Mouse (Mus musculus): ENCODE measurements around the gene Sap30.

The Sap30 gene

DNA sequence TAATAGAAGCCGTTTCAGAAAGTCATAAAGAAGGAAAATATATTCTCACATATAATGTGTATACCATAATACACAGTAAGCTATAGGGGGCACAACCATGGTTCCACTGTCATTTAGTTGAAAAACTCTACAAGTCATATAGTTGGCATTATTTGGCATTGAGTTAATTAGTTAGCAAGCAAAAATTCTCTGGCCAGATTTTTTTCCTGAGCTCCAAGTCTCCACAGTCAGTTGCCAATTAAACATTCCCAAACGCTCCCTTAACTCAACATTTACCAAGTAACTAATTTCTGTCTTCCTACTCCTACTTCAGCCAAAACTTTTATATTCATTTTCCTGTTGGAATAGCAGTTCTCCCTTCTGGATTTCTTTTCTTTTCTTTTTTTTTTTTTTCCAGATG lies 34.3 kb downstream of the Sap30 start:
- in situ Hi-C loops (cut with MboI; ENCODE audit: low pct_unique_long_range_greater_than_20kb in 1 of 2, low sequenced_read_pairs in 2 of 2, unreplicated experiment in 1 of 2), result no loop called here

DNA sequence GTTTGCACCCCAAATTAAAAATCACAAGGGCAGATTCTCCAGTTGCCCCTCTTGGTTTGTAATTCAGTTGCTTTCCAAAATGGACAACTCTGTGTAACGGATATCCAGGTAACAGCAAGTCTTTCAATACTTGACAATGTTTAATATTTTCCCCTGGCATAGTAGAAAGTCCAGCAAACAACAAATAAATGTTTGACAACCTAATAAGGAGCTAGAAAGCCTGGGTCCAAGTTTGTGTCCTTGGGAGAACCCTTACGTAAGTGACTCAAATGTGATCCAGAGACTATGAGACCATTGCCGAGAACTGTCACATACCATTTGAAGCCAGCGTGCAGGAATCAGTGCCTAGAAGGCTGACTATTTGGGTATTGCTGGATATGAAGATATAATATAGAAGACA lies 35.8 kb downstream of the Sap30 start:
- in situ Hi-C loops (cut with MboI; ENCODE audit: low pct_unique_long_range_greater_than_20kb in 1 of 2, low sequenced_read_pairs in 2 of 2, unreplicated experiment in 1 of 2), result no loop called here

DNA sequence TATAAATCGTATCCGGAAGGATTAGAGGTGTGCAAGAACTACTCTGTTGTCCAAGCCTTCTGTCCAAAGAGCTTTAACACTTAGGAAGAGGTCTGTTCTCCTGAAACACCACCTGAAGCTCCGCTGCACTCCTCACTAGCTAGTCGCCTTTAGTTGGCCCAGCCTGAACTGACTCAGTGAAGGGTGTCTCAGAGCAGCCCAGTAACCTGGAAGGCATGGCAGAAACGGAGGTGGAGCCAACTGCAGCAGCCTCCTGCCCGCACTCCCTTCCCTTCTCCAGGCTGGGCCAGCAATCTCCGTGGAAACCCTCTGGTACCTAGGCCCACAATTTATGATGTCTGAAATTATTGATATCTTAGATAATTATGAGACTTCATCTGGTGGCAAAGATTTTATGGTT lies 36.9 kb downstream of the Sap30 start:
- in situ Hi-C loops (cut with MboI; ENCODE audit: low pct_unique_long_range_greater_than_20kb in 1 of 2, low sequenced_read_pairs in 2 of 2, unreplicated experiment in 1 of 2), result no loop called here

DNA sequence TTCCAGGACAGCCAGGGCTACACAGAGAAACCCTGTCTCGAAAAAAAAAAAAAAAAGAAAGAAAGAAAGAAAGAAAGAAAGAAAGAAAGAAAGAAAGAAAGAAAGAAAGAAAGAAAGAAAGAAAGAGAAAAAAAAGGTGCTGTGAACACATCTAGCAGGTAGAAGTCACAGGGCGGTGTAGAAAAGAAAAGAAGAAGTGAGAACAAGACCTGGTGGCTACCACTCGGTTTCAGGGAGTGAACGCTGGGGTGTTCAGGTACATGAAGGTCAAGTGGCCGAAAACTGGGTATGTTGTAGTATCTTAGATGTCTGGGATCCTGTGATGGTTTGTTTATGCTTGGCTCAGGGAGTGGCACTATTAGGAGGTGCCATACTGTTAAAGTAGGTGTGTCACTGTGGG lies 41.8 kb downstream of the Sap30 start:
- in situ Hi-C loops (cut with MboI; ENCODE audit: low pct_unique_long_range_greater_than_20kb in 1 of 2, low sequenced_read_pairs in 2 of 2, unreplicated experiment in 1 of 2), result loop anchor here in 1 of 2 experiments (25.0 kb wide), 1 partner anchor 341 kb away; no protein-coding TSS in a partner anchor

DNA sequence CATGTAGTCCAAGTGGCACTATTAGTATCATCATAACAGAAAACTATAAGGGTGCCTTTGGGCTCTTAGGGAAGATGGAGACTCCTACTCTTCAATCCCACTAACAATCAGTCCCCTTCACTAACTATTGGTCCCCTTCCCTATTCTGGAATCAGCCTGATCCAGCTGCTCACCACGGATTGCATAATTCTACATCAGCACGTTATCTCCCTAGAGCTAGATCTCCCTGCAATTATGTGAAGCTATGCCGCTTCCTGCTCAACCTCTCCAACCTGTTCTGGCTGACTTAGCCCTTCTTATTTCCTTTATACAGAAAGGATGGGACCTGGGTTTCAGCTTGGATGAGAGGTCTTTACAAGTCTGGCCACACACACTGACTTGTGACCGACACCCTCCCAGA lies 44.4 kb downstream of the Sap30 start:
- in situ Hi-C loops (cut with MboI; ENCODE audit: low pct_unique_long_range_greater_than_20kb in 1 of 2, low sequenced_read_pairs in 2 of 2, unreplicated experiment in 1 of 2), result loop anchor here in 1 of 2 experiments (25.0 kb wide), 1 partner anchor 344 kb away; no protein-coding TSS in a partner anchor

DNA sequence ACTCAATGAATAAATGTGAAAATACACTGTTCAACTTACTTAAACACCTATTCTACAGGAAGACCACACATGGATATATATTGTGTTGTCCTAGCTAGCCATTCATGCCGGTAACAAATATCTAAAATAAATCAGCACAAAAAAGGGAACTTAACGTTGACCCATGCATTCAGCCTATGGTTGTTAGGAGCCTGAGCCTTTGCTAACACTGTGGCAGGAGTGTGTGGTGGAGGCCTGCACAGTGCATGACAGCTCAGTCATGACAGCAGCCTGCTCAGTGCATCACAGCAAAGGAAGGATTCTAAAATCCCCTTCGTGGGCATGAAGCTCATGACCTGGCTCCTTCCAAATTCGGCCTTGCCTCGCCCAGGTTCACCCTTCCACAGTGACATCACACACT lies 46.1 kb downstream of the Sap30 start:
- in situ Hi-C loops (cut with MboI; ENCODE audit: low pct_unique_long_range_greater_than_20kb in 1 of 2, low sequenced_read_pairs in 2 of 2, unreplicated experiment in 1 of 2), result loop anchor here in 1 of 2 experiments (25.0 kb wide), 1 partner anchor 346 kb away; no protein-coding TSS in a partner anchor

DNA sequence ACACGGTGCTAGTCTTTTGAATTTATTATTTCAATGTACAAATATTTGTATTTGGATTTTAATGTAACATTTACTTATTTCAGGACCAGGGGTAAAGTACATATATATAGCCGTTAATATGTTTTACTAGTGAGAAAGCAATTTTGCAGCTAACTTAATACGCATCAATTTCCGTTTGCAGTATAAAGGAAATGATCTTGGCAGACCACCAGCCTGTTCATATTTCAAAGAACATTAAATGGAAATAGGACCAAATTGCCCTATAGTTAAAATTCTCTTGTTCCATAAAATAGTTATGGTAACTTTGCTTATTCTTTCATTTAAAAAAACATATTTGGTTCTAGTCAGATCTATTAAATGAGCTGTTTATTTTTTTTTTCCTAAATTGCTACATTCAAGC lies 46.5 kb downstream of the Sap30 start:
- in situ Hi-C loops (cut with MboI; ENCODE audit: low pct_unique_long_range_greater_than_20kb in 1 of 2, low sequenced_read_pairs in 2 of 2, unreplicated experiment in 1 of 2), result loop anchor here in 1 of 2 experiments (25.0 kb wide), 1 partner anchor 346 kb away; no protein-coding TSS in a partner anchor

DNA sequence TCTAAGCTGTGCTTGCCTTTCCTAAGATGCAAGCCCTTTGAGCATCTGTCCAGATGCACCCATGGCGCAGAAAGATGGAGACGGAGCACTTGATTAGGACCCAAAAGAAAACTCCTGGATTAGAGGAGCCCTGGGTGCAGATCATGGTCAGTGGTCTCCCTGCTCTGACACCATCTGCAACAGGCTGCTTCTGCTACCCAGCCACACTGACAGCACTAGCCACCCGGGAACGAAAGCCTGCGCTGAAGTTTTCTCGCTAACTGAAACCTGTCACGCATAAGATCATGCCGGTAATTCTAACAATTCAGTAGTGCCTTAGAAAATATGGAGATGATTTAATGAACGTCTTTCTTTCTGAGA lies 51.2 kb downstream of the Sap30 start:
- in situ Hi-C loops (cut with MboI; ENCODE audit: low pct_unique_long_range_greater_than_20kb in 1 of 2, low sequenced_read_pairs in 2 of 2, unreplicated experiment in 1 of 2), result loop anchor here (10.0 to 25.0 kb wide), 2 partner anchors 351 to 358 kb away; no protein-coding TSS in a partner anchor

DNA sequence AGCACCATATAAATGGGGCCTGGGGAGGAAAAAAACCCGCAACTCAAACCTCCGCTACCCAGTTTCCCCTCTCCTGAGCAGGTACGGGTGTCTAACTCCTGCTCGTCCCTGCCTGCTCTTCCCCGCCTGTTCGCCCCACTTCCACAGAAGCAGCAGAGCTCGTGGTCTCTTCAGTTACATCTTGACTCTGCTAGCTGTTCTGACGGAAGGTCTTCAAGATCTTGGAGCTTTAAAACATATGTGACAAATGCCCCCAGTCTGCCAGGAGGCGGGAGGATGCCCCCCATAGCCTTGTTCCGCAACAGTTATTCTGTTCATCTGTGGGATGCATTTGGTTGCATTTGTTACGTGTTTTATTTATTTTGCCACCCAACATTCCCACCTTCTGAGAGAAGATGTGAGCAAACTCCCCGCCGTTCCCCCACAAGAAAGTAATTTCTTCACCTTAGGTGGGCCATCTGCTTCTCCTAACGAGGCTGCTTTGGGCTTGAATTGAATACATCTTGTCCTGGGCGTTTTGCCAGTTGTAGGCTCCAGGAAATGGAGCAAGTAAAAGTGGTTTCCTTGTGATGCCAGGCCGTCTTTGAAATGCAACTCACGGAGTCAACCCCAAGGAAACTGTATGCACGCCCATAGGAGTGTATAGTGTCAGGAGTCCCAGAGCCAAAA lies 51.8 kb downstream of the Sap30 start:
- in situ Hi-C loops (cut with MboI; ENCODE audit: low pct_unique_long_range_greater_than_20kb in 1 of 2, low sequenced_read_pairs in 2 of 2, unreplicated experiment in 1 of 2), result loop anchor here (10.0 to 25.0 kb wide), 2 partner anchors 351 to 359 kb away; no protein-coding TSS in a partner anchor

DNA sequence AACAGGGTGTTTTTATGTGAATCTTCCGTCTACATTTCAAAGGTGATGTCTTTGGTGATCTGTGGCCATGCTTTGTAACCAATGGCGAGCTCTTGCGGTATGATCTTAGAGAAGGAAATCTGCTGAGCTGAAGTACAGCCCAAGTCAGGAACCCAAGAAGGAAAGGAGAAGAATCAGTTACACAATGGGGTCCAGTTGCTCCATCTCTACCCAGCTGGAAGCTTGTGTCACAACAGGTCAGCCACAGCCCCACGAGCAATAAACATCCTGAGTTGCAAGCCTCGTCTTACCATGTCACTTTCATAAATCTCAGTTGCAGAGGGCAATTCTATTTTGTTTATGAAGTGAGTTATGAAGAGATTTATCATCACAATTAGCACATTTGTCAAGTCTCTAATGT lies 54.9 kb downstream of the Sap30 start:
- in situ Hi-C loops (cut with MboI; ENCODE audit: low pct_unique_long_range_greater_than_20kb in 1 of 2, low sequenced_read_pairs in 2 of 2, unreplicated experiment in 1 of 2), result loop anchor here (5.0 to 25.0 kb wide), 4 partner anchors 94 to 362 kb away; no protein-coding TSS in a partner anchor

Data from mouse embryonic stem cell (cell line).